Mouse (Mus musculus) inflammation-experienced regulatory T-cells, adult 6 months (primary cell): ENCODE data around the gene Pnmt. TPM values are rescaled to one million over a fixed set of nuclear protein-coding genes. Genes with fewer than 3 reads are reported as not detected.

Experiments used
- ATAC-seq: one replicate; pipeline ENCODE4 v1.8.0; 2017
- polyA plus RNA-seq, 3 experiments: library from polyadenylated mRNA; unstranded; fragments of 100-300 nt; shearing (Covaris generic); gene quantifications; one replicate each; pipeline ENCODE4 v1.2.1; 2017

The Pnmt gene
- polyA plus RNA-seq = not detected

- ATAC-seq = no peak
Measured at GRCm38 (mm10) chr11:98385638-98386585, at the start of gene Pnmt. TSS of gene Pnmt (plus strand) at chr11:98386450.

- ATAC-seq = no peak
Measured at GRCm38 (mm10) chr11:98338507-98338961, 47.7 kb upstream of the Pnmt start.

- ATAC-seq = no peak
Measured at GRCm38 (mm10) chr11:98339071-98339501, 47.2 kb upstream of the Pnmt start.

GRCm38 (mm10) chr11:98339679-98340287, 46.5 kb upstream of the Pnmt start:
- ATAC-seq = no peak

- ATAC-seq = no peak
Measured at GRCm38 (mm10) chr11:98340597-98340996, 45.7 kb upstream of the Pnmt start.

- ATAC-seq = no peak
Measured at GRCm38 (mm10) chr11:98341174-98341573, 45.1 kb upstream of the Pnmt start.

GRCm38 (mm10) chr11:98342000-98342945, 44.0 kb upstream of the Pnmt start:
- ATAC-seq = peak; percentile 79

- ATAC-seq = no peak
Measured at GRCm38 (mm10) chr11:98345253-98345652, 41.0 kb upstream of the Pnmt start.

- no peak for ATAC-seq
Measured at GRCm38 (mm10) chr11:98346168-98346567, 40.1 kb upstream of the Pnmt start.

GRCm38 (mm10) chr11:98347385-98348082, 38.7 kb upstream of the Pnmt start:
- ATAC-seq = no peak

- peak; percentile 63 for ATAC-seq
Measured at GRCm38 (mm10) chr11:98348083-98348961, 37.9 kb upstream of the Pnmt start, which contains the start of gene Ppp1r1b. TSS of gene Ppp1r1b (plus strand) at chr11:98348404.

GRCm38 (mm10) chr11:98349308-98349707, 36.9 kb upstream of the Pnmt start:
- ATAC-seq = no peak

- ATAC-seq = no peak
Measured at GRCm38 (mm10) chr11:98352272-98352990, 33.8 kb upstream of the Pnmt start.

GRCm38 (mm10) chr11:98353651-98354211, 32.5 kb upstream of the Pnmt start:
- ATAC-seq = no peak

- no peak for ATAC-seq
Measured at GRCm38 (mm10) chr11:98354445-98354844, 31.8 kb upstream of the Pnmt start.

- peak; percentile 48 for ATAC-seq
Measured at GRCm38 (mm10) chr11:98355732-98356299, 30.4 kb upstream of the Pnmt start.

- ATAC-seq = no peak
Measured at GRCm38 (mm10) chr11:98356625-98357394, 29.4 kb upstream of the Pnmt start.

- ATAC-seq = peak; percentile 37
Measured at GRCm38 (mm10) chr11:98357396-98358160, 28.7 kb upstream of the Pnmt start.
